17 mouse cellular contexts compared by ENCODE assay signal in the genomic region with DNA sequence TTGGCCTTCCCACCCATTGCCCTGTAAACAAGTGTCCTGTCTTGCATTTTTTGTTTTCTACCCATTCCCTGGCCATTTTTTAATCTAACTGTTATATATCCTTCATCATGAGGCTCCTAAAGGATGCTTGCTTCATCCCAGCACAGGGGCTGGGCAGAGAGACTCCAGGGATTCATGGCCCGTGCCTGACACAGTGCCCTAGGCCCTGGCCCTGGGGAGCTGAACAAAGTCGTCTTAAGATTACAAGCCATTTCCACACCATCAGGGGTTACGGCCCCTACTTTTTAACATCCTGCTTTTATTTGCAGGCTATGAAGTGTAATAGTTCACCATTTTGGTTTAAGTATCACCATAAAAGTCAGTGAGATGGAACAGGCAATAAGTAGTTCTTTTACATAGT.
"Had no signal": no experiment of that assay in that cellular context is flagged by ENCODE, and none has a peak within 500 bp of the region (broad histone marks: within the 10 kb centered on the region; RNA-seq: fewer than 3 reads in every experiment).

No protein-coding gene starts in this region.

- DNase-seq: lung, adult 2 months; lung, postnatal 14 days; lung, postnatal 36 days; right cerebral cortex, postnatal 25 days; right cerebral cortex, postnatal 4 days; spleen, adult 18-20 months; thymus, adult 18-20 months; thymus, postnatal 14 days; thymus, postnatal 36 days had no signal

- ATAC-seq: lung, postnatal 0 days; midbrain, embryonic 13.5 days; midbrain, embryonic 15.5 days had no signal

- H3K27me3 ChIP-seq: lung, embryonic 15.5 days; megakaryocyte, embryonic 14.5 days; midbrain, embryonic 13.5 days; midbrain, embryonic 15.5 days had no signal

- H3K4me3 ChIP-seq: lung, embryonic 15.5 days; megakaryocyte, embryonic 14.5 days; midbrain, embryonic 13.5 days; midbrain, embryonic 15.5 days; neural tube, embryonic 12.5 days had no signal

- H3K36me3 ChIP-seq: lung, embryonic 15.5 days; midbrain, embryonic 13.5 days; midbrain, embryonic 15.5 days; neural tube, embryonic 12.5 days had no signal

- H3K9ac ChIP-seq: lung, embryonic 15.5 days; midbrain, embryonic 13.5 days; midbrain, embryonic 15.5 days; neural tube, embryonic 12.5 days had no signal

- H3K4me2 ChIP-seq: lung, embryonic 15.5 days; midbrain, embryonic 11.5 days; midbrain, embryonic 13.5 days; midbrain, embryonic 15.5 days; neural tube, embryonic 12.5 days had no signal

- H3K9me3 ChIP-seq: lung, embryonic 15.5 days; midbrain, embryonic 13.5 days; midbrain, embryonic 15.5 days; neural tube, embryonic 12.5 days had no signal

- H3K27ac ChIP-seq: lung, embryonic 15.5 days; macrophage; midbrain, embryonic 13.5 days; midbrain, embryonic 15.5 days; neural tube, embryonic 12.5 days had no signal

- H3K4me1 ChIP-seq: lung, embryonic 15.5 days; megakaryocyte, embryonic 14.5 days; midbrain, embryonic 13.5 days; midbrain, embryonic 15.5 days; neural tube, embryonic 12.5 days had no signal
